Mouse (Mus musculus): ENCODE data around the gene Prkar2a. TPM values are rescaled to one million over a fixed set of nuclear protein-coding genes. Genes with fewer than 3 reads are reported as not detected.

Gene Prkar2a
- polyA plus RNA-seq, 1 experiment: 5.7 TPM

- no peaks in the 10 kb centered on the region for H3K27me3 ChIP-seq (ENCODE audit: control insufficient read depth, insufficient read depth, low read length)
- H3K4me1 ChIP-seq (replicated peaks; ENCODE audit: control insufficient read depth, insufficient read depth, low read length): peaks cover 23% of the 10 kb centered on the region
- no peak overlapping the region for H3K4me3 ChIP-seq (ENCODE audit: control insufficient read depth, insufficient read depth, low read length)
- no peak overlapping the region for H3K27ac ChIP-seq (ENCODE audit: control insufficient read depth, insufficient read depth, low read length)
- no peak for TF ChIP-seq POLR2A (IDR thresholded peaks at IDR 0.05; ENCODE audit: control insufficient read depth, extremely low read depth, insufficient read depth, low read length, poor library complexity)
- TF ChIP-seq CTCF (IDR thresholded peaks at IDR 0.05; ENCODE audit: borderline replicate concordance, control insufficient read depth, extremely low read depth, insufficient read depth, low read length, poor library complexity): no peak
- peak; percentile 34 for DNase-seq
- WGBS: 71% methylated on average over 11 of the region's 11 CpGs
- H3K36me3 ChIP-seq (ENCODE audit: control insufficient read depth, insufficient read depth, low read length): peaks cover 45% of the 10 kb centered on the region
These were observed 106.6 kb downstream of the Prkar2a start for GRCm38 (mm10) chr9:108795762-108796161.

- no peak overlapping the region for H3K27ac ChIP-seq (ENCODE audit: control insufficient read depth, insufficient read depth, low read length)
- TF ChIP-seq POLR2A (IDR thresholded peaks at IDR 0.05; ENCODE audit: control insufficient read depth, extremely low read depth, insufficient read depth, low read length, poor library complexity): no peak
- TF ChIP-seq CTCF (IDR thresholded peaks at IDR 0.05; ENCODE audit: borderline replicate concordance, control insufficient read depth, extremely low read depth, insufficient read depth, low read length, poor library complexity): no peak
- no peak overlapping the region for H3K4me3 ChIP-seq (ENCODE audit: control insufficient read depth, insufficient read depth, low read length)
- 92% methylated on average over 4 of the region's 4 CpGs for WGBS
- peaks cover 51% of the 10 kb centered on the region for H3K36me3 ChIP-seq (ENCODE audit: control insufficient read depth, insufficient read depth, low read length)
- DNase-seq: no peak
- peaks cover 20% of the 10 kb centered on the region for H3K4me1 ChIP-seq (replicated peaks; ENCODE audit: control insufficient read depth, insufficient read depth, low read length)
- no peaks in the 10 kb centered on the region for H3K27me3 ChIP-seq (ENCODE audit: control insufficient read depth, insufficient read depth, low read length)
These were observed 107.4 kb downstream of the Prkar2a start for GRCm38 (mm10) chr9:108796351-108796981.

- H3K4me1 ChIP-seq (replicated peaks; ENCODE audit: control insufficient read depth, insufficient read depth, low read length): peaks cover 16% of the 10 kb centered on the region
- no peak overlapping the region for H3K27ac ChIP-seq (ENCODE audit: control insufficient read depth, insufficient read depth, low read length)
- 95% methylated on average over 7 of the region's 7 CpGs for WGBS
- no peak for TF ChIP-seq POLR2A (IDR thresholded peaks at IDR 0.05; ENCODE audit: control insufficient read depth, extremely low read depth, insufficient read depth, low read length, poor library complexity)
- TF ChIP-seq CTCF (IDR thresholded peaks at IDR 0.05; ENCODE audit: borderline replicate concordance, control insufficient read depth, extremely low read depth, insufficient read depth, low read length, poor library complexity): no peak
- H3K36me3 ChIP-seq (ENCODE audit: control insufficient read depth, insufficient read depth, low read length): peaks cover 61% of the 10 kb centered on the region
- H3K4me3 ChIP-seq (ENCODE audit: control insufficient read depth, insufficient read depth, low read length): no peak overlapping the region
- no peaks in the 10 kb centered on the region for H3K27me3 ChIP-seq (ENCODE audit: control insufficient read depth, insufficient read depth, low read length)
- DNase-seq: no peak
These were observed 108.4 kb downstream of the Prkar2a start for GRCm38 (mm10) chr9:108797477-108797876.

- DNase-seq: no peak
- H3K4me1 ChIP-seq (replicated peaks; ENCODE audit: control insufficient read depth, insufficient read depth, low read length): peaks cover 14% of the 10 kb centered on the region
- no peak overlapping the region for H3K4me3 ChIP-seq (ENCODE audit: control insufficient read depth, insufficient read depth, low read length)
- 92% methylated on average over 5 of the region's 5 CpGs for WGBS
- H3K27me3 ChIP-seq (ENCODE audit: control insufficient read depth, insufficient read depth, low read length): no peaks in the 10 kb centered on the region
- H3K27ac ChIP-seq (ENCODE audit: control insufficient read depth, insufficient read depth, low read length): no peak overlapping the region
- H3K36me3 ChIP-seq (ENCODE audit: control insufficient read depth, insufficient read depth, low read length): peaks cover 70% of the 10 kb centered on the region
- TF ChIP-seq POLR2A (IDR thresholded peaks at IDR 0.05; ENCODE audit: control insufficient read depth, extremely low read depth, insufficient read depth, low read length, poor library complexity): no peak
- no peak for TF ChIP-seq CTCF (IDR thresholded peaks at IDR 0.05; ENCODE audit: borderline replicate concordance, control insufficient read depth, extremely low read depth, insufficient read depth, low read length, poor library complexity)
These were observed 109.5 kb downstream of the Prkar2a start for GRCm38 (mm10) chr9:108798508-108799075.

GRCm38 (mm10) chr9:108799564-108799963, 110.5 kb downstream of the Prkar2a start:
- Histone ChIP-seq H3K4me3 (ENCODE audit: control insufficient read depth, insufficient read depth, low read length) (no peak overlapping the region), H3K27ac (ENCODE audit: control insufficient read depth, insufficient read depth, low read length) (no peak overlapping the region), H3K27me3 (ENCODE audit: control insufficient read depth, insufficient read depth, low read length) (no peaks in the 10 kb centered on the region), H3K4me1 (replicated peaks; ENCODE audit: control insufficient read depth, insufficient read depth, low read length) (peaks cover 10% of the 10 kb centered on the region), H3K36me3 (ENCODE audit: control insufficient read depth, insufficient read depth, low read length) (peaks cover 78% of the 10 kb centered on the region)
- 100% methylated on average over 3 of the region's 3 CpGs for WGBS
- DNase-seq: no peak
- TF ChIP-seq CTCF (IDR thresholded peaks at IDR 0.05; ENCODE audit: borderline replicate concordance, control insufficient read depth, extremely low read depth, insufficient read depth, low read length, poor library complexity) (no peak), POLR2A (IDR thresholded peaks at IDR 0.05; ENCODE audit: control insufficient read depth, extremely low read depth, insufficient read depth, low read length, poor library complexity) (no peak)

Other genes starting within 250 kb of the Prkar2a start
- gene Ccdc71, start 228.8 kb upstream of the Prkar2a start, polyA plus RNA-seq (2012; rRNA removed): 39.6 and 40.2 TPM in 2 replicates
- gene Klhdc8b, start 227.7 kb upstream of the Prkar2a start, polyA plus RNA-seq (2012; rRNA removed): 16.9 and 21.0 TPM in 2 replicates
- 16.1 and 33.7 TPM in 2 replicates for gene Lamb2, start 209.6 kb upstream of the Prkar2a start, polyA plus RNA-seq (2012; rRNA removed)
- 318 and 335 TPM in 2 replicates for gene Usp19, start 198.7 kb upstream of the Prkar2a start, polyA plus RNA-seq (2012; rRNA removed)
- 376 and 382 TPM in 2 replicates for gene Qars, start 181.6 kb upstream of the Prkar2a start, polyA plus RNA-seq (2012; rRNA removed)
- 200 and 225 TPM in 2 replicates for gene Qrich1, start 172.5 kb upstream of the Prkar2a start, polyA plus RNA-seq (2012; rRNA removed)
- 160 and 200 TPM in 2 replicates for gene Impdh2, start 129.0 kb upstream of the Prkar2a start, polyA plus RNA-seq (2012; rRNA removed)
- gene Ndufaf3, start 121.9 kb upstream of the Prkar2a start, polyA plus RNA-seq (2012; rRNA removed): 65.5 and 74.2 TPM in 2 replicates
- 418 and 504 TPM in 2 replicates for gene Dalrd3, start 119.4 kb upstream of the Prkar2a start, polyA plus RNA-seq (2012; rRNA removed)
- 106 and 112 TPM in 2 replicates for gene Wdr6, start 110.6 kb upstream of the Prkar2a start, polyA plus RNA-seq (2012; rRNA removed)
- gene P4htm, start 91.6 kb upstream of the Prkar2a start, polyA plus RNA-seq (2012; rRNA removed): 6.6 and 10.5 TPM in 2 replicates
- gene Arih2, start 39.9 kb upstream of the Prkar2a start, polyA plus RNA-seq (2012; rRNA removed): 56.0 and 63.0 TPM in 2 replicates
- 19.8 and 24.7 TPM in 2 replicates for gene Slc25a20, start 27.2 kb upstream of the Prkar2a start, polyA plus RNA-seq (2012; rRNA removed)
- 148 and 163 TPM in 2 replicates for gene Ip6k2, start 94.5 kb downstream of the Prkar2a start, polyA plus RNA-seq (2012; rRNA removed)
- gene Nckipsd, start 119.1 kb downstream of the Prkar2a start, polyA plus RNA-seq (2012; rRNA removed): 24.4 and 30.0 TPM in 2 replicates
- 0.09 and 0.26 TPM in 2 replicates for gene Celsr3, start 137.0 kb downstream of the Prkar2a start, polyA plus RNA-seq (2012; rRNA removed)
- 29.4 and 38.2 TPM in 2 replicates for gene Slc26a6, start 164.0 kb downstream of the Prkar2a start, polyA plus RNA-seq (2012; rRNA removed)
- gene Tmem89, start 225.3 kb downstream of the Prkar2a start, polyA plus RNA-seq (2012; rRNA removed): 0.47 and 0.75 TPM in 2 replicates
- gene Uqcrc1, start 247.3 kb downstream of the Prkar2a start, polyA plus RNA-seq (2012; rRNA removed): 554 and 681 TPM in 2 replicates

All from thymus, adult 2 months (tissue).